Mouse (Mus musculus): ENCODE measurements around the gene Lrrc51.
"Not testable (repeated sequence)": the region's sequence is repeated elsewhere in the genome, so short reads cannot be mapped to it uniquely, and the experiment has no call there.

The Lrrc51 gene

DNA sequence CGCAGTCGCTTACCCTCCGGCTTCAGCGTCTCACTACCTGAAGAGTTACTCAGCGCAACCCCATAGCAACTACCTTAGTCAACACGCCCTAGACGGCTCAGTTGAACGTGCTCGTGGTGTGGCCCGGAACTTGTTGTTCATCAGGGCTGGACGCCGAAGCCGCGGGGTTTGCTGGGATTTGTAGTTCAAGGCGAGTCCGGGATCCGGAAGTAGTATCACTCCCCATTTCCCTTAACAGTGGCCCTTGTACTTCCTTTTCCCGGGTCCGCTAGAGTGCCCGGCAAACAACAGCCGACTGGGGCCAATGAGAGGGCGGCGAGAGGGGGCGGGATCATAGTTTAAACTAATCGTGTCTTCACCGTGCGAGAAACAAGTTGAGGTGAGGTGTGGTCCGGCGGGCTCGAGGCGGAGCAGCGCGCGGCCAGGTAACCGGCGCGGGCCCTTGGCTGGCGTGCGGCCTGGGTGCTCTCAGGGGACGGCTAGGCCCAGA lies at the start of gene Lrrc51, which contains the start of gene Numa1:
Gene Lrrc51, minus strand, starts transcription at position 145 of the 490 bp plus-strand sequence.
Gene Numa1, plus strand, starts transcription at position 361 of the 490 bp plus-strand sequence.
- peak; percentile 94 for DNase-seq

DNA sequence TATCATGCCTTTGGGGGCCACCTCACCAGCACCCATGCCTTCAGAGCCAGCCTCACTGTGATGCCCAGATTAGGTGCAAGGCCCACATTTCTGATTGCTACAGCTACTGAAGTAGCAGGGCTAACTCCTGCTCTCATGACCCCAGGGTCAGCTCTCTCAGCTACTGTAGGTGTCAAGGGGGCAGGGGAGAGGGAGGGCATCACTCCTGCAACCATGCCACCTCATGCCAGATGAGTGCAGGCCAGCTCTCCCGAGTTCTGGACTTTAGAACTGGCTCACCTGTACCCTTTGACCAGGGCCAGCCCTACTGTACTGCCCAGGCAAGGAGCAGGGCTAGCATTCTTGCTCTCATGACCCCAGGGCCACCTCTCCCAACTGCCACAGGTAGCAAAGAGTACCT lies 49.0 kb upstream of the Lrrc51 start:
- DNase-seq = no peak

- DNase-seq = peak; percentile 38
Observed at GRCm38 (mm10) chr7:101974505-101974904, 40.8 kb upstream of the Lrrc51 start.

DNA sequence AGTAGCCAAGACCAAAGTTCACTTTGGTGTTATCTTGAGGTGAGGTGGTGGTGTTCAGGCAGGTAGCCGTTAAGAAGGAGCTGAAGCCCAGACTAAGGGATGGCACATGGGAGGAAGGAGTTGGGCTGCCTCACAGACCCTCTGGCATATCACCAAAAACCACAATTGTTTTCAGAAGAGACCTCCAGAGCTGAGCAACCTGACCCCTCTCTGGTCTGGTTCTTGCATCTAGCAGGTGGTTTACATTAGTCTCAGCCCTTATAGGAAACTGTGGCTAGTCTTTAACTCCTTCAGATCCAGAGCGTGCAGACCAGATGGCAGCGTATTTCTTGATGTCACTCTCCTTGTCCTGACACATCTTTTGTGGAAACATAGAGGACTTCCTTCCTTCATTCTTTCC lies 40.0 kb upstream of the Lrrc51 start:
- no peak for DNase-seq

- no peak for DNase-seq
Observed at GRCm38 (mm10) chr7:101971721-101972120, 38.0 kb upstream of the Lrrc51 start.

GRCm38 (mm10) chr7:101970821-101971461 lies 37.2 kb upstream of the Lrrc51 start:
- peak; percentile 80 for DNase-seq

DNA sequence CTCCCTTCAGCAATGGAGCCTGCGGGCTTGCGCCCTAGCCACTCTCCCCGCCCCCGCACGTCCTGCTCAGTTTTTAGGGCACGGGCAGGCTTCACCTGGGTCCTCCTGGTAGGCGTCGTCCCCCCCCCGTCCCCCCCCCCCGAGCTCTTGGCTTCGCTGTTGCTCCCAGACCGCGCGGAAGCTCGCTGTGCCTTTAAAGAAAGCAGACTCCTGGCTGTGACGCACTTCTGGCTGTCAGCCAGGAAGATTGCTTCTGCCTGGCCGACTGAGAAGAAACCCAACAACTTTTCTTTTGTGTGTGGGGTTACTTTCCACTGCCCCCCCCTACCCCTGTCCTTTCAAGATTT lies 36.7 kb upstream of the Lrrc51 start:
- peak; percentile 83 for DNase-seq

DNA sequence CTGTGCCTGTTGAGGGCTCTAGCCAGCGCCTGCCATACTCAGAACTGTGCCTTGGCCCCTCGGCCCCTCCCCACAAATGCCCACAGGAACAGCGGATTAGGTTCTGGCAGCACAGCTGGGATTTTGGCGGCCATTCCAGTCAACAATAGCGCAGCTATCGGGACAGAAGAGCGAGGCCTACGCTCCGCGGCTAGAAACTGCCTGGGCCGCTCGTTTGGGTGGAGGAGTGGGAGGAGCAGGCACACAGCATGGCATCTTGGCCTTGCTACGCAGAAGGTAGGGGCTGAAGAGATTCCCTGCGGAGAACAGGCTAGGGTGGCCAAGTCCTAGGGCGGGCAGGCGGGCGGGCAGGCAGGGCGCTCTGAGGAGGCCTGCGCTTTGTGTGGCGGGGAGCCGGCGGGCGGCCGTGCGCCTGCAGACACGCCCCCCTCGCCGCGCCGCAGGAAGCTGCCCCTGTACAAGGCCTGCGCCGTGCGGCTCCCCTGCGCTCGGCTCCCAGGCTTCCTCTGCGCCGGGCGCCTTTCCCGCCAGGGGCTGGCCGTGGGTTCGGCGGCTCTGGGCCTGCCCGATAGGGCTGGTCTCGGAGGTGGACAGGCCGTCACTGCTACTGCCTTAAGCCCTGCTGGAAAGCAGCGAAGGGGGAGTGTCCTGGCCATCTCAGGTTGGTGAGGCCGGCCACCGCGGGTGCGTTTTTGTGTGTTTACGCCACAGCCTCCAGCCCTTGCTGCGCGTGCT lies 36.2 kb upstream of the Lrrc51 start:
- DNase-seq = peak; percentile 84

DNA sequence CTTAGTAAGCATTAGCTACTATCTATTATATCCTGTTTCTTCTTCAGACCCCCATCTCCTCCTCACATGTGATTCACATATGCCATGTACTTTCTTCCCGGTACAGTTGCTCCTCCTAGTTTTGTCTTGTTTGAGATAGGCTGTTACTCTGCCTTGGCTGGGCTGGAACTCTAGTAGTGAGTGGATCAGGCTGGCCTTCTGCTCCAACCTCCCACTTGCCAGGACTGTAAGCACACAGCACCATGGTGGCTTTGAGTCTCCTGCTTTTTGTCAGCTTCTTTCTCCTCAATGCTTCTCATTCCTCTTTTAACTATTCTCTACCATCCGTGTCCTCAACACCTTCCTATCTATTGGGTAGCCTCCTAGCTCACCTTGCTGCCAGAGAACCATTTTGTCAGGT lies 35.1 kb upstream of the Lrrc51 start:
- DNase-seq = no peak

- DNase-seq = no peak
Observed at GRCm38 (mm10) chr7:101967256-101967655, 33.6 kb upstream of the Lrrc51 start.

GRCm38 (mm10) chr7:101965606-101966005 lies 31.9 kb upstream of the Lrrc51 start:
- DNase-seq = no peak

DNA sequence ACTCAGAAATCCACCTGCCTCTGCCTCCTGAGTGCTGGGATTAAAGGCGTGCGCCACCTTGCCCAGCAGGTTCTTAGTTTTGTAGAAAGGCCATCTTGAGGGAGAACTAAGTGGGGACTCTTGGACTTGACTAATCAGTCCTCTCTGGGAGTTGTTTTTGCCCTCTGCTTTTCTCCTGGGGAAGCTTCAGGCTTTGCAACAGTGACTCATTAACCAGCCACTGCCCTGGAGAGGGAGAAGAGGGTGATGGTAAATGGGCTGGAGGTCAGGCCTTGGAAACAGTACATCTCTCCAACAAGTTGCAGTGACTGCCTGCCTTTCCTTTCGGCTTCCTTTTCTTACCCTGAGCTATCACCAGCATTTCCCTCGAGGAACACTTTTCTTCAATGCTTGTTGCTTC lies 30.9 kb upstream of the Lrrc51 start:
- no peak for DNase-seq

DNA sequence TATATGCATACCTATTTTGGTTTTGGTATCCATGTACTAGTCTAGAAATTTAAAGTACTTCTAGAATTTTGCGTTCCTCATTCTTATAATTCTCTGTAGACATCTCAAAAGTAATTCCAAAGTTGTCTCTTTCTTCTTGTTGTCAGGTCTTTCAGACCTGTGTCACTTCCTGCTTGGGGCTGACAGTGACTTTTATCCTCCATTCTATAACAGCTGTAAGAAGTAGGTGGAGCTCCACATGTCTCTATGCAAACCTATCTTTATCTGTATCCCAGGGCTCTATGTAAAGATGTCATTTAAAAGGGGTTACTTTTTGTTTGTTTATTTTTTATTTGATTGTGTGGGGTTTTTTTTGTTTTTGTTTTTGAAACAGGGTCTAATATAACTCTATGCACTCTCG lies 29.9 kb upstream of the Lrrc51 start:
- DNase-seq = no peak

DNA sequence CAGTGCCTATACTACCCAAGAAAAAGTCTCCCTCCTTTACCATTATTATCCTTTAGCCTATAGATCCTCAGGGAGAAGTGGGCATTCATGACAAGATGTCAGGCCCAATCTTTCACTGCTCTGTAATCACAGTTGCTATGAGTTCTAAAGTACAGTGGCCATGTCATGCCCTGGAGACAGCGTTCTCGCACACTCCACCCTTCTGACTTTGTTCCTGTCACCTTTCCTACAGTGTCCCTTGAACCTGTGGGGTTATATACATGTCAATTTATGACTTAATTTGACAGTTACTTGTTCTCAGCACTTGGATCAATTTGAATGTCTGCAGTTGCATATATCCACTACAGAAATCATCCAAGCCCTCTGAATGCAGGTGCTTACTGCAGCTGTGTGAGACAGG lies 29.1 kb upstream of the Lrrc51 start:
- DNase-seq = no peak

DNA sequence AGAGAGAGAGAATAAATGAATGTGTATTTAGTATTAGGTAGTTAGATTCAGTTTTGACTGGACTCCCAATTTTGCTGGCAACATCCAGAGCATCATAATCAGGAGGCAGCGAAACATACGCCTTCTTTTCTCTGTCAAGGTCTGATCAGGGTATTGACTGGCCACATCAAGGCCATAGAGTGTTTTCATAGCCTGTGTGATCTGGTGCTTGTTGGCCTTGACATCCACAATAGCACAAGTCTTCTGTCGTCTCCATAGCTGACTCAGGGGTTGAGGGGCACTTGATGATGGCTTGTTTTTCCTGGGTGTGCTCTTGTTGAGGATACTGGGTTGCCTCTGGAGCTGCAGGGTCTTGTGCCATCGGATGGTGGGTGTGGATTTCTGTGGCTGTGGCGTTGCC lies 23.2 kb upstream of the Lrrc51 start:
- DNase-seq = no peak

DNA sequence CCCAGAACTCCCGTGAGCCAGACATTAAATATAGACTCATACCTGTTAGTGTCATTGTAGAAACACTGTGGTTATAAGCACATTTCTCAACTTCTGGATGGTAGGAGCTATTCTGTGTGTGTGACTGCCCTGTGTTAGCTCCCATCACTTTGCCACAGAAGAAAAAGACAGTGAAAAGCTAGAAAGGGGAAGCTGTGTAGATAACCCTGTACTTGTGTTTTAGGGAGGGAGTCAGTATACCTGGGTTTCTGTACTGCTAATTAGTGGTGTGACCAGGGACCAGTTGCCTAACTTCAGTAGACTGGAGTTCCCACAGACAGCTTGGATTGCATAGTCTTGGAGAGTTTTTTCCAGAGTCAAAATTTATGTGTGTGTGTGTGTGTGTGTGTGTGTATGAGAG lies 22.8 kb upstream of the Lrrc51 start:
- DNase-seq = no peak

- no peak for DNase-seq
Observed at GRCm38 (mm10) chr7:101955862-101956261, 22.2 kb upstream of the Lrrc51 start.

GRCm38 (mm10) chr7:101955276-101955675 lies 21.6 kb upstream of the Lrrc51 start:
- no peak for DNase-seq

- no peak for DNase-seq
Observed at GRCm38 (mm10) chr7:101954163-101954562, 20.5 kb upstream of the Lrrc51 start.

GRCm38 (mm10) chr7:101952098-101952497 lies 18.4 kb upstream of the Lrrc51 start:
- DNase-seq = no peak

GRCm38 (mm10) chr7:101951648-101952047 lies 18.0 kb upstream of the Lrrc51 start:
- DNase-seq = no peak

- not testable (repeated sequence) for DNase-seq
Observed at GRCm38 (mm10) chr7:101949008-101949407, 15.3 kb upstream of the Lrrc51 start.

DNA sequence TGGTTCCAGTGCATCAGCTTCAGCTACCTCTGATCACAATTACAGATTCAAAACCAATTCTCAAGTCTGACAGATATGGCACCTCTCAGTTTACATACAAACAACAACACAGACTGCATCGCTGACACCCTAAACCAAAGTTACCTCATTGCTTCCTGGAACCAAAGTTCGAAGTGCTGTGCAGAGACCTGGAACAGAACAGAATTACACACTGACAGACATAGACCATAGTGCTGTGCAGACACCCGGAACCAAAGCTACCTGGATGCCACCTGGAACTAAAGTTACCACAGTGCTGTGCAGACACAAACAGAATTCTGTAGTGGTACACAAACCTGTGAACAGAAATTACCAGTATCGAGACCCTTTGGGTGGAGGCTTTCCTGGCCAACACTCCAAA lies 6.1 kb upstream of the Lrrc51 start:
- DNase-seq = no peak

- DNase-seq = peak; percentile 43
Observed at GRCm38 (mm10) chr7:101938348-101938747, 4.7 kb upstream of the Lrrc51 start.

DNA sequence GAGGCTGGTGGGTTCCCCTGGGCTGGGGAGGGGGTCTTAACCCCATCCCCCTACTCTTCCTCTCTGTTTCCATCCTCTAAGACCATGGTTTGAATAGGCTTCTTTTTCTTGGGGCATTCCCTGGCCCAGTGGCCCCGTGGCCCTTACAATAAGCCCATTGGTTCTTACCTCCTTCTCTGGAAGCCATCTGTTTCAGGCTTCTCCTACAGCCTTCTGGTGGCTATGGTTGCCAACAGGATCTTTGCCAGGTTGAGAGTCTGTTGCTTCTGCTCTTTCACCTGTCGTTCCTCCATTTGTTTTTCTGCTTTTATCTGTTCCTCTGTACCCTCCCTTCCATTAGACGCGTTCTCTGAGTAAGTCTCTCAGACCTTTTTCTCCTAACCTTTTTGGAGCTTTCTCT lies 3.9 kb upstream of the Lrrc51 start:
- DNase-seq = peak; percentile 90

Measured in cerebellum, adult 8-10 months (tissue).